Mouse (Mus musculus): ENCODE results near the gene Cyp4f39. TPM values are rescaled to one million over a fixed set of nuclear protein-coding genes. Genes with fewer than 3 reads are reported as not detected.
A peak's percentile ranks its signal among the peaks of the same experiment; 100 is the strongest.
"Not testable (repeated sequence)": the region's sequence is repeated elsewhere in the genome, so short reads cannot be mapped to it uniquely, and the experiment has no call there.

Cyp4f39 gene
- total RNA-seq, 2 experiments from 2014 or later = not detected

- intact Hi-C loops (cut with DNase I) = loop anchor here (10.0 kb wide), 1 partner anchor 162 kb away; the partner anchor contains the start of gene Cyp4f15
- no peak for DNase-seq (ENCODE audit: low spot score in 2 of 2)
Observed at GRCm38 (mm10) chr17:32522816-32523215, 70.3 kb downstream of the Cyp4f39 start.

GRCm38 (mm10) chr17:32523895-32524294, 71.4 kb downstream of the Cyp4f39 start:
- intact Hi-C loops (cut with DNase I) = loop anchor here (10.0 kb wide), 1 partner anchor 161 kb away; the partner anchor contains the start of gene Cyp4f15
- DNase-seq (ENCODE audit: low spot score in 2 of 2) = no peak

- DNase-seq (ENCODE audit: low spot score in 2 of 2) = not testable (repeated sequence)
- intact Hi-C loops (cut with DNase I) = loop anchor here (10.0 kb wide), 1 partner anchor 158 kb away; the partner anchor contains the start of gene Cyp4f15
Observed at GRCm38 (mm10) chr17:32526341-32526740, 73.8 kb downstream of the Cyp4f39 start.

- intact Hi-C loops (cut with DNase I) = loop anchor here (10.0 kb wide), 1 partner anchor 157 kb away; the partner anchor contains the start of gene Cyp4f15
- no peak for DNase-seq (ENCODE audit: low spot score in 2 of 2)
Observed at GRCm38 (mm10) chr17:32527748-32528147, 75.2 kb downstream of the Cyp4f39 start.

GRCm38 (mm10) chr17:32528408-32529337, 76.2 kb downstream of the Cyp4f39 start:
- intact Hi-C loops (cut with DNase I) = loop anchor here (10.0 kb wide), 1 partner anchor 156 kb away; the partner anchor contains the start of gene Cyp4f15
- DNase-seq (ENCODE audit: low spot score in 2 of 2) = peak; percentile 88 to 91

- intact Hi-C loops (cut with DNase I); DNase-seq (ENCODE audit: low spot score in 2 of 2): not testable (repeated sequence)
Observed at GRCm38 (mm10) chr17:32532356-32532755, 79.8 kb downstream of the Cyp4f39 start.

GRCm38 (mm10) chr17:32534068-32534467, 81.5 kb downstream of the Cyp4f39 start:
- DNase-seq (ENCODE audit: low spot score in 2 of 2) = no peak
- intact Hi-C loops (cut with DNase I) = no loop called here

GRCm38 (mm10) chr17:32536051-32536866, 83.7 kb downstream of the Cyp4f39 start, which contains the start of gene Cyp4f16:
Gene Cyp4f16, plus strand, starts transcription at chr17:32536558.
- intact Hi-C loops (cut with DNase I) = loop anchor here (5.0 kb wide), 1 partner anchor 86 kb away; the partner anchor contains the start of gene Cyp4f37
- peak; percentile 66 to 72 for DNase-seq (ENCODE audit: low spot score in 2 of 2)

- intact Hi-C loops (cut with DNase I) = loop anchor here (5.0 kb wide), 1 partner anchor 85 kb away; the partner anchor contains the start of gene Cyp4f37
- DNase-seq (ENCODE audit: low spot score in 2 of 2) = no peak
Observed at GRCm38 (mm10) chr17:32536867-32537250, 84.3 kb downstream of the Cyp4f39 start.

Other genes with a start within 250 kb of the Cyp4f39 start
- gene Brd4, start 168.0 kb upstream of the Cyp4f39 start, total RNA-seq (2021) = 100 to 1,000 TPM; 118 to 129 TPM
- gene Akap8, start 131.5 kb upstream of the Cyp4f39 start, total RNA-seq (2021) = 10 to 100 TPM; 75.3 to 84.7 TPM
- 100 to 1,000 TPM; 164 to 175 TPM for gene Akap8l, start 102.1 kb upstream of the Cyp4f39 start, total RNA-seq (2021)
- 10 to 100 TPM; 78.0 to 85.2 TPM for gene Wiz, start 63.3 kb upstream of the Cyp4f39 start, total RNA-seq (2021)
- gene Rasal3, start 49.1 kb upstream of the Cyp4f39 start, total RNA-seq (2021) = 1 to 10 TPM; 3.0 TPM
- not detected for gene Pglyrp2, start 28.6 kb upstream of the Cyp4f39 start, total RNA-seq (2021)
- gene Cyp4f17, start 53.3 kb downstream of the Cyp4f39 start, total RNA-seq (2021) = 1 to 10 TPM; 3.7 to 3.8 TPM
- gene Cyp4f16, start 83.8 kb downstream of the Cyp4f39 start, total RNA-seq (2021) = 1 to 10 TPM; 5.8 to 5.9 TPM
- not detected for gene Cyp4f37, start 168.6 kb downstream of the Cyp4f39 start, total RNA-seq (2021)
- not detected for gene Cyp4f40, start 206.2 kb downstream of the Cyp4f39 start, total RNA-seq (2021)
- gene Cyp4f15, start 232.9 kb downstream of the Cyp4f39 start, total RNA-seq (2021) = 10 to 100 TPM in 1 of 2 experiments, 1 to 10 TPM in 1; 8.2 to 12.0 TPM

Data from left cerebral cortex, postnatal 14 days (tissue).